Mouse (Mus musculus) limb, embryonic 11.5 days (tissue): Measurements from ENCODE around the gene 2310033P09Rik. TPM values are rescaled to one million over a fixed set of nuclear protein-coding genes. Genes with fewer than 3 reads are reported as not detected.

Source experiments
- ATAC-seq: fragments of 200-750 bp; cut with Nextera tagmentation; 2 replicates; pipeline ENCODE4 v1.8.0; 2017; ENCODE audit warnings: low read depth; ENCODE audit not compliant: insufficient number of reproducible peaks, low FRiP score, low TSS enrichment
- DNase-seq: peaks from one replicate; pipeline ENCODE4 v3.0.0-alpha.2; 2015; ENCODE audit warnings: low spot score
- H3K27ac ChIP-seq: fragments of 300-500 bp; sonication (generic); replicated peaks from 2 replicates; pipeline ENCODE4 v1.5.1; 2014; ENCODE audit warnings: low read depth, mild to moderate bottlenecking, low read length
- H3K27me3 ChIP-seq: fragments of 300-500 bp; sonication (generic); 2 replicates; pipeline ENCODE4 v1.6.1; 2014; ENCODE audit warnings: mild to moderate bottlenecking, low read length, mixed read lengths; ENCODE audit not compliant: control insufficient read depth, insufficient read depth
- H3K36me3 ChIP-seq: fragments of 300-500 bp; sonication (generic); 2 replicates; pipeline ENCODE4 v1.6.1; 2014; ENCODE audit warnings: mild to moderate bottlenecking, low read length, moderate library complexity, mixed read lengths; ENCODE audit not compliant: control insufficient read depth, insufficient read depth
- H3K4me1 ChIP-seq: fragments of 300-500 bp; sonication (generic); 2 replicates; pipeline ENCODE4 v1.6.1; 2014; ENCODE audit warnings: low read length, mixed read lengths; ENCODE audit not compliant: control insufficient read depth, insufficient read depth
- H3K4me2 ChIP-seq: fragments of 300-500 bp; sonication (generic); 2 replicates; pipeline ENCODE4 v1.6.1; 2014; ENCODE audit warnings: low read depth, mild to moderate bottlenecking, moderate library complexity; ENCODE audit not compliant: severe bottlenecking
- H3K4me3 ChIP-seq: fragments of 300-500 bp; sonication (generic); 2 replicates; pipeline ENCODE4 v1.5.1; 2014; ENCODE audit warnings: low read depth, low read length
- H3K9ac ChIP-seq: fragments of 300-500 bp; sonication (generic); 2 replicates; pipeline ENCODE4 v1.6.1; 2014; ENCODE audit warnings: mild to moderate bottlenecking, low read length
- H3K9me3 ChIP-seq: fragments of 300-500 bp; sonication (generic); 2 replicates; pipeline ENCODE4 v1.6.1; 2016; ENCODE audit warnings: low read length; ENCODE audit not compliant: control insufficient read depth
- WGBS: fragments of 180-500 bp; shearing (Covaris S2); extraction: QIAGEN DNeasy Blood & Tissue Kit; methylation state at CpG from one replicate; pipeline ENCODE4 v1.1.7; 2014; 5-methylcytosine and 5-hydroxymethylcytosine counted together
- polyA plus RNA-seq: library from polyadenylated mRNA; unstranded; fragments of >200 nt; fragmentation: Nextera tagmentation; extraction: Ambion mirVana; gene quantifications from 2 replicates; pipeline ENCODE4 v1.2.1, GENCODE M21; 2014

The 2310033P09Rik gene
- polyA plus RNA-seq, 1 experiment from 2014 or later: 41.7 TPM

GRCm38 (mm10) chr11:59219064-59219463, 10.9 kb downstream of the 2310033P09Rik start:
- DNase-seq: peak; percentile 60
- H3K36me3 ChIP-seq: peaks cover 10% of the 10 kb centered on the region; the same call in 1 of the 2 replicates
- no peaks in the 10 kb centered on the region for H3K9me3 ChIP-seq

GRCm38 (mm10) chr11:59221604-59222003, 13.5 kb downstream of the 2310033P09Rik start:
- H3K27ac ChIP-seq: no peak overlapping the region
- H3K4me3 ChIP-seq: no peak overlapping the region
- H3K9ac ChIP-seq: no peak overlapping the region
- no peak for ATAC-seq
- no peak for DNase-seq
- H3K27me3 ChIP-seq: no peaks in the 10 kb centered on the region
- H3K4me1 ChIP-seq: peaks cover 10% of the 10 kb centered on the region
- no peak overlapping the region for H3K4me2 ChIP-seq
- no peaks in the 10 kb centered on the region for H3K9me3 ChIP-seq
- peaks cover 10% of the 10 kb centered on the region; the same call in 1 of the 2 replicates for H3K36me3 ChIP-seq

More at GRCm38 (mm10) chr11:59219064-59219463, 10.9 kb downstream of the 2310033P09Rik start:
- Histone ChIP-seq H3K27me3 (no peaks in the 10 kb centered on the region), H3K4me2 (no peak overlapping the region), H3K27ac (no peak overlapping the region), H3K4me3 (no peak overlapping the region), H3K9ac (no peak overlapping the region), H3K4me1 (no peaks in the 10 kb centered on the region)
- ATAC-seq: no peak

- Histone ChIP-seq H3K36me3 (peaks cover 10% of the 10 kb centered on the region; the same call in 1 of the 2 replicates), H3K27me3 (no peaks in the 10 kb centered on the region), H3K9ac (no peak overlapping the region), H3K27ac (no peak overlapping the region), H3K9me3 (no peaks in the 10 kb centered on the region), H3K4me3 (no peak overlapping the region), H3K4me2 (no peak overlapping the region), H3K4me1 (peaks cover 15% of the 10 kb centered on the region)
- no peak for DNase-seq
- WGBS: 95% methylated on average over 4 of the region's 4 CpGs
- ATAC-seq: no peak
These were observed 14.2 kb downstream of the 2310033P09Rik start for GRCm38 (mm10) chr11:59222306-59222705.

- H3K4me2 ChIP-seq: no peak overlapping the region
- ATAC-seq (no peak), DNase-seq (no peak)
- H3K9ac ChIP-seq: no peak overlapping the region
- WGBS: 97% methylated on average over 3 of the region's 3 CpGs
- no peak overlapping the region for H3K27ac ChIP-seq
- no peak overlapping the region for H3K4me3 ChIP-seq
- H3K36me3 ChIP-seq: peaks cover 7% of the 10 kb centered on the region; the same call in 1 of the 2 replicates
- peaks cover 20% of the 10 kb centered on the region for H3K4me1 ChIP-seq
- no peaks in the 10 kb centered on the region for H3K9me3 ChIP-seq
- H3K27me3 ChIP-seq: no peaks in the 10 kb centered on the region
These were observed 15.9 kb downstream of the 2310033P09Rik start for GRCm38 (mm10) chr11:59224025-59224424.

- ATAC-seq: no peak
- Histone ChIP-seq H3K4me2 (no peak overlapping the region), H3K9me3 (no peaks in the 10 kb centered on the region), H3K27ac (no peak overlapping the region), H3K27me3 (no peaks in the 10 kb centered on the region), H3K9ac (no peak overlapping the region), H3K4me1 (peaks cover 20% of the 10 kb centered on the region), H3K4me3 (no peak overlapping the region), H3K36me3 (peaks cover 6% of the 10 kb centered on the region; the same call in 1 of the 2 replicates)
- no peak for DNase-seq
- WGBS: 74% methylated on average over 2 of the region's 2 CpGs
These were observed 16.3 kb downstream of the 2310033P09Rik start for GRCm38 (mm10) chr11:59224470-59224869.

GRCm38 (mm10) chr11:59225167-59225566, 17.0 kb downstream of the 2310033P09Rik start:
- H3K27me3 ChIP-seq: no peaks in the 10 kb centered on the region
- no peak for DNase-seq
- H3K9me3 ChIP-seq: no peaks in the 10 kb centered on the region
- 85% methylated on average over 2 of the region's 2 CpGs for WGBS
- no peak for ATAC-seq
- no peak overlapping the region for H3K27ac ChIP-seq
- H3K4me1 ChIP-seq: peaks cover 20% of the 10 kb centered on the region
- H3K4me2 ChIP-seq: no peak overlapping the region
- H3K9ac ChIP-seq: no peak overlapping the region
- H3K36me3 ChIP-seq: 0 out of 2 replicates have a peak, but pooled peaks cover 4% of the 10 kb centered on the region
- H3K4me3 ChIP-seq: no peak overlapping the region

GRCm38 (mm10) chr11:59226251-59226650, 18.1 kb downstream of the 2310033P09Rik start:
- ATAC-seq (no peak), DNase-seq (no peak)
- Histone ChIP-seq H3K4me1 (peaks cover 20% of the 10 kb centered on the region), H3K27me3 (no peaks in the 10 kb centered on the region), H3K9ac (no peak overlapping the region), H3K36me3 (0 out of 2 replicates have a peak, but pooled peaks cover 4% of the 10 kb centered on the region), H3K9me3 (no peaks in the 10 kb centered on the region), H3K27ac (no peak overlapping the region), H3K4me3 (peak overlapping the region; percentile 68), H3K4me2 (peak overlapping the region; percentile 73)
- 73% methylated on average over 3 of the region's 3 CpGs for WGBS

- no peaks in the 10 kb centered on the region for H3K27me3 ChIP-seq
- H3K9ac ChIP-seq: peak overlapping the region; percentile 85
- H3K9me3 ChIP-seq: no peaks in the 10 kb centered on the region
- H3K4me2 ChIP-seq: peak overlapping the region; percentile 73
- peak overlapping the region; percentile 68 for H3K4me3 ChIP-seq
- DNase-seq: no peak
- H3K36me3 ChIP-seq: no peaks in the 10 kb centered on the region
- 7% methylated on average over 21 of the region's 21 CpGs for whole genome bisulfite sequencing
- H3K4me1 ChIP-seq: peaks cover 20% of the 10 kb centered on the region
- ATAC-seq: no peak
- H3K27ac ChIP-seq: no peak overlapping the region
These were observed 18.9 kb downstream of the 2310033P09Rik start for GRCm38 (mm10) chr11:59226787-59227603.
